Comparison of ENCODE assay signal across 8 mouse cellular contexts in genomic region chr2:152615563-152615962, GRCm38 (mm10). TPM values are rescaled to one million over a fixed set of nuclear protein-coding genes. Genes with fewer than 3 reads are reported as not detected.
DNase-seq lines count a peak whose midpoint lies in the region; ATAC-seq and TF ChIP-seq lines count a peak whose summit lies in the region.

No protein-coding gene starts in this region.

- 12% methylated on average over 7 of the region's 7 CpGs for WGBS in heart, adult 2 months
- 10% methylated on average over 7 of the region's 7 CpGs for WGBS in hindbrain, embryonic 14.5 days

- H3K4me1 ChIP-seq in heart, adult 2 months (ENCODE audit: control insufficient read depth, insufficient read depth, low read length), result peaks cover 3% of the 10 kb centered on the region
- no peaks in the 10 kb centered on the region for H3K4me1 ChIP-seq in hindbrain, embryonic 14.5 days (replicated peaks; ENCODE audit: control insufficient read depth, insufficient read depth, low read length)
- peaks cover 14% of the 10 kb centered on the region for H3K4me1 ChIP-seq in megakaryocyte, embryonic 14.5 days

- no peak for TF ChIP-seq POLR2A in heart, adult 2 months (IDR thresholded peaks at IDR 0.05; ENCODE audit: insufficient read depth, low read depth, low read length)

- intact Hi-C loops in heart, adult 2 months (cut with DNase I), result loop anchor here (1.0 to 10.0 kb wide), 3 partner anchors 42 to 219 kb away; partner anchors contain the start of gene Bcl2l1

- no peak overlapping the region for H3K27ac ChIP-seq in heart, adult 2 months
- no peak overlapping the region for H3K27ac ChIP-seq in hindbrain, embryonic 14.5 days

- DNase-seq in heart, adult 2 months, result peak in 1 of 2 experiments; percentile 44
- DNase-seq in heart, adult 11 months, result no peak
- DNase-seq in adrenal gland, postnatal 25 days, result peak; percentile 17
- DNase-seq in hindbrain, embryonic 14.5 days (ENCODE audit: low spot score), result peak; percentile 93
- DNase-seq in layer of hippocampus, postnatal 25 days (ENCODE audit: extremely low spot score in 1 of 2, low spot score in 1 of 2), result peak; percentile 29 to 31
- DNase-seq in skeletal muscle tissue, adult 2 months (ENCODE audit: low read depth, low spot score), result peak; percentile 59

- no peak overlapping the region for H3K4me2 ChIP-seq in hindbrain, embryonic 14.5 days (replicated peaks)

- no peaks in the 10 kb centered on the region for H3K36me3 ChIP-seq in heart, adult 2 months (ENCODE audit: control insufficient read depth, insufficient read depth, low read length)
- no peaks in the 10 kb centered on the region for H3K36me3 ChIP-seq in hindbrain, embryonic 14.5 days (replicated peaks; ENCODE audit: control insufficient read depth, insufficient read depth)
- H3K36me3 ChIP-seq in megakaryocyte, embryonic 14.5 days (replicated peaks; ENCODE audit: low read length), result no peaks in the 10 kb centered on the region

- no peak; the same call in 1 of the 2 replicates for TF ChIP-seq CTCF in heart, adult 2 months (IDR thresholded peaks at IDR 0.05)

- no peaks in the 10 kb centered on the region for H3K9me3 ChIP-seq in hindbrain, embryonic 14.5 days (ENCODE audit: control insufficient read depth, low read length)
- H3K9me3 ChIP-seq in megakaryocyte, embryonic 14.5 days, result no peaks in the 10 kb centered on the region

- H3K79me2 ChIP-seq in heart, adult 2 months (replicated peaks; ENCODE audit: control insufficient read depth, insufficient read depth, low read length), result no peaks in the 10 kb centered on the region

- no peak overlapping the region for H3K9ac ChIP-seq in heart, adult 2 months (ENCODE audit: low read depth, low read length)
- H3K9ac ChIP-seq in hindbrain, embryonic 14.5 days, result no peak overlapping the region

- peak; percentile 70 for TF ChIP-seq EP300 in heart, adult 2 months (IDR thresholded peaks at IDR 0.05; ENCODE audit: insufficient read depth, low read depth, low read length)

- H3K27me3 ChIP-seq in heart, adult 2 months (ENCODE audit: control insufficient read depth, insufficient read depth, low read length), result no peaks in the 10 kb centered on the region
- H3K27me3 ChIP-seq in hindbrain, embryonic 14.5 days (ENCODE audit: control insufficient read depth, insufficient read depth, low read length), result no peaks in the 10 kb centered on the region
- peaks cover 30% of the 10 kb centered on the region for H3K27me3 ChIP-seq in megakaryocyte, embryonic 14.5 days (replicated peaks)

- ATAC-seq in erythroblast, adult 5-6 weeks (replicated peaks; ENCODE audit: low FRiP score, poor library complexity, severe bottlenecking), result peak; percentile 77
- ATAC-seq in hindbrain, embryonic 14.5 days (ENCODE audit: low FRiP score), result peak; percentile 40; the same call in 1 of the 2 replicates

- no peak overlapping the region for H3K4me3 ChIP-seq in heart, adult 2 months
- no peak overlapping the region for H3K4me3 ChIP-seq in hindbrain, embryonic 14.5 days (replicated peaks; ENCODE audit: low read length)
- peak overlapping the region; percentile 74 for H3K4me3 ChIP-seq in megakaryocyte, embryonic 14.5 days (replicated peaks)

RNA-seq across cellular contexts. Expression of gene Defb25, which starts 7.3 kb away (rescaled TPM):
- not detected for total RNA-seq in heart, adult 2 months (2021)
- polyA plus RNA-seq in heart, adult 2 months (2012; rRNA removed), result not detected in 2 replicates
- 2.5 TPM in 1 of 2 replicates, not detected in the other for total RNA-seq in adrenal gland, postnatal 25 days (2021)
- not detected in 2 replicates for total RNA-seq in erythroblast, adult 5-6 weeks (2015; ENCODE audit: low replicate concordance)
- total RNA-seq in erythroblast, adult 5-6 weeks (2017; ENCODE audit: low replicate concordance), result not detected in 2 replicates
- not detected in 2 replicates for polyA plus RNA-seq in hindbrain, embryonic 14.5 days (2014; fragmentation: Nextera tagmentation; extraction: Ambion mirVana)
- not detected for total RNA-seq in layer of hippocampus, postnatal 25 days (2021)
- not detected in 2 replicates for polyA plus RNA-seq in megakaryocyte, embryonic 14.5 days (2012; ENCODE audit: insufficient read depth, low replicate concordance)

RNA-seq across cellular contexts. Expression of gene Rem1, which starts 11.2 kb away (rescaled TPM):
- total RNA-seq in heart, adult 2 months (2021), result 1 to 10 TPM; 5.8 to 7.1 TPM
- 5.6 and 7.1 TPM in 2 replicates for polyA plus RNA-seq in heart, adult 2 months (2012; rRNA removed)
- total RNA-seq in adrenal gland, postnatal 25 days (2021), result 8.1 and 9.0 TPM in 2 replicates
- total RNA-seq in erythroblast, adult 5-6 weeks (2015; ENCODE audit: low replicate concordance), result 0.77 TPM in 1 of 2 replicates, not detected in the other
- total RNA-seq in erythroblast, adult 5-6 weeks (2017; ENCODE audit: low replicate concordance), result 0.60 TPM in 1 of 2 replicates, not detected in the other
- polyA plus RNA-seq in hindbrain, embryonic 14.5 days (2014; fragmentation: Nextera tagmentation; extraction: Ambion mirVana), result 0.33 and 0.87 TPM in 2 replicates
- 1 to 10 TPM in 1 of 2 experiments, under 1 TPM in 1; 0.98 to 1.5 TPM for total RNA-seq in layer of hippocampus, postnatal 25 days (2021)
- not detected in 2 replicates for polyA plus RNA-seq in megakaryocyte, embryonic 14.5 days (2012; ENCODE audit: insufficient read depth, low replicate concordance)

RNA-seq across cellular contexts. Expression of gene Defb36, which starts 11.4 kb away (rescaled TPM):
- not detected for total RNA-seq in heart, adult 2 months (2021)
- polyA plus RNA-seq in heart, adult 2 months (2012; rRNA removed), result not detected in 2 replicates
- total RNA-seq in adrenal gland, postnatal 25 days (2021), result 1.0 TPM in 1 of 2 replicates, not detected in the other
- total RNA-seq in erythroblast, adult 5-6 weeks (2015; ENCODE audit: low replicate concordance), result not detected in 2 replicates
- not detected in 2 replicates for total RNA-seq in erythroblast, adult 5-6 weeks (2017; ENCODE audit: low replicate concordance)
- polyA plus RNA-seq in hindbrain, embryonic 14.5 days (2014; fragmentation: Nextera tagmentation; extraction: Ambion mirVana), result not detected in 2 replicates
- total RNA-seq in layer of hippocampus, postnatal 25 days (2021), result not detected
- not detected in 2 replicates for polyA plus RNA-seq in megakaryocyte, embryonic 14.5 days (2012; ENCODE audit: insufficient read depth, low replicate concordance)

RNA-seq across cellular contexts. Expression of gene Defb45, which starts 16.4 kb away (rescaled TPM):
- not detected for total RNA-seq in heart, adult 2 months (2021)
- not detected in 2 replicates for polyA plus RNA-seq in heart, adult 2 months (2012; rRNA removed)
- not detected in 2 replicates for total RNA-seq in adrenal gland, postnatal 25 days (2021)
- not detected in 2 replicates for total RNA-seq in erythroblast, adult 5-6 weeks (2015; ENCODE audit: low replicate concordance)
- total RNA-seq in erythroblast, adult 5-6 weeks (2017; ENCODE audit: low replicate concordance), result not detected in 2 replicates
- polyA plus RNA-seq in hindbrain, embryonic 14.5 days (2014; fragmentation: Nextera tagmentation; extraction: Ambion mirVana), result not detected in 2 replicates
- not detected for total RNA-seq in layer of hippocampus, postnatal 25 days (2021)
- polyA plus RNA-seq in megakaryocyte, embryonic 14.5 days (2012; ENCODE audit: insufficient read depth, low replicate concordance), result not detected in 2 replicates

RNA-seq across cellular contexts. Expression of gene Defb19, which starts 35.5 kb away (rescaled TPM):
- total RNA-seq in heart, adult 2 months (2021), result not detected
- polyA plus RNA-seq in heart, adult 2 months (2012; rRNA removed), result 0.43 and 0.97 TPM in 2 replicates
- total RNA-seq in adrenal gland, postnatal 25 days (2021), result 0.97 TPM in 1 of 2 replicates, not detected in the other
- total RNA-seq in erythroblast, adult 5-6 weeks (2015; ENCODE audit: low replicate concordance), result not detected in 2 replicates
- total RNA-seq in erythroblast, adult 5-6 weeks (2017; ENCODE audit: low replicate concordance), result not detected in 2 replicates
- not detected in 2 replicates for polyA plus RNA-seq in hindbrain, embryonic 14.5 days (2014; fragmentation: Nextera tagmentation; extraction: Ambion mirVana)
- not detected for total RNA-seq in layer of hippocampus, postnatal 25 days (2021)
- not detected in 2 replicates for polyA plus RNA-seq in megakaryocyte, embryonic 14.5 days (2012; ENCODE audit: insufficient read depth, low replicate concordance)
